Mouse (Mus musculus): ENCODE results near the gene Cacna1g. TPM values are rescaled to one million over a fixed set of nuclear protein-coding genes. Genes with fewer than 3 reads are reported as not detected.

The Cacna1g gene
- 6.2 TPM for polyA plus RNA-seq (2015; fragmentation: Illumina TruSeq; extraction: RNeasy Lipid Tissue Mini Kit (QIAGEN cat#74804); ENCODE audit: insufficient read depth, low read depth, low replicate concordance)

GRCm38 (mm10) chr11:94473707-94474543 lies at the start of gene Cacna1g:
Gene Cacna1g, minus strand, starts transcription at chr11:94474198.

DNA sequence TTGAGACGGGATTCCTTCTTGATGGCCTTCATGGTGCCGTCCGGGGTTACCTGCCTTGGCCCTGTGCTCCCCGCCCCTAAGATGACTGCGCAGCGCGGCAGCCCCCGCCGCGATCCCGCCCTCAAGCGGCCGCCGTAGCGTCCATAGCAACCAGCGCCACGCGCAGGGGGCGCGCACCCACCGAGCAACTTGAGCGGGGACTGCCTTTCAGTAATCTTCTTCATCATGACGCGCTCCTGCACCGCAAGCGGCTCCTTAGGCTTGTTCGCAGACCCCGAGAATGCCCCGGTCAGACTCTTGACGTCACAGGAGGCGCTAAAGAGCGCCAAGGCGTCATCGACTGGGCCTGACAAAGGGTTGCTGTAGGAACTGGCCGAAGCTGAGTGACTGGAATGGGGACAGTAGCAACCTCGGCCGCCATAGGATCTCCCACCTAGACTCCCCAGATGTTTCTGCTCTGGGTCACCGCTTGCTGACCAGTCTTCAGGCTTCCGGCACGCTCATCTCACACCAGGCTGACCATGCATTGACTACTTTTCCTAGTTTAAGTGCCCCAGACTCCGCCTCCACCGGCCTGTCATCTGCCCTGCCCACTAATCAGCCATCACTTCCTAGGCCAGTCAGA lies 47.3 kb upstream of the Cacna1g start, which contains the start of gene Mycbpap:
Gene Mycbpap, minus strand, starts transcription at position 524 of the 625 bp plus-strand sequence.

DNA sequence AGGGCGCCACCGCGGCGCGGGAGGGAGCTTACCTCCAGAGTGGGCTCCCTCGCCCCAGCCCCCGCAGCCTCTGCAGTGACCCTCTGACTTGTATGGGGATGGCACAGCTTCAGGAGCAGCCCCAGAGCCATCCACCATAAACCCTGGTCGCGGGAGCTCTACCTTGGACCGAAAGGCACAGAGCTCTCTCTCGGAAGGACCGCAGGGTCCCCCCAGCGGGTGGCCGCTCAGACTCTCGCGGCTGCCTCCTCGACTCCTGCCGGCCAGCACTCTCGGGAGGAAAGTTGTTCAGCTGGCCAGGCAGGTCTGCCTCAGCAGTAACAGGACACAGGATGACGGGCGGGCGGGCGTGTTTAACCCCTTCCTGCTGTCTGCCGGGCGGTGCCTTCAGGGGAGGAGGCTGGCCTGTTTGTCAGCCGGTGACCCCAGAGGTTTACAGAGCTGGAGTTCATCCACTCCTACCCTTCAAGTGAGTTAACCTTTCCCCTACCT lies 25.7 kb upstream of the Cacna1g start, which contains the start of gene Epn3:
Gene Epn3, minus strand, starts transcription at position 314 of the 492 bp plus-strand sequence.

DNA sequence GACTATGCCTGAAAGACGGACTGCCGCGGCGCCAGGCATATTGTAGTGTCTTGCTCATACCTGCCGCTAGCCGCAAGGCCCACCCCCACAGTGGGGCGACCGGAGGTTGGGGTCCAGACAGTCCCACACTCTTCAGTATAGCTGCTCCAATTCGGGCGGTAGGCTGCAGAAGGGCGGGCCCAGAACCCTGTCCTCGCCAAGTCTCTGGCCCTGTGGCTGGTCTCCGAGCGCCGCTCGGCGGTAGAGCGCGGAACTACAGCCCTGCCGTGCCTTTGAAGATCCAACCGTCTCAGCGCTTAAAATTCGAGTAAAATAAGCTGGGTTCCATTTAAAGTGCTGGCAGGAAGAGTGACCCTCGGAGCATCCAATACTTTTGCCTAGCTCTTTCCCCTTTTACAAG lies 12.0 kb upstream of the Cacna1g start, which contains the start of gene Spata20:
Gene Spata20, minus strand, starts transcription at position 179 of the 400 bp plus-strand sequence.

GRCm38 (mm10) chr11:94392672-94393109 lies 81.3 kb downstream of the Cacna1g start, which contains the start of gene Abcc3:
Gene Abcc3, minus strand, starts transcription at chr11:94392997.

Other genes with a start within 250 kb of the Cacna1g start
- gene Wfikkn2, start 228.2 kb downstream of the Cacna1g start, polyA plus RNA-seq (2015; fragmentation: Illumina TruSeq; extraction: RNeasy Lipid Tissue Mini Kit (QIAGEN cat#74804); ENCODE audit: insufficient read depth, low read depth, low replicate concordance), result 0.52 TPM
- not detected for gene Gm21885, start 192.3 kb downstream of the Cacna1g start, polyA plus RNA-seq (2015; fragmentation: Illumina TruSeq; extraction: RNeasy Lipid Tissue Mini Kit (QIAGEN cat#74804); ENCODE audit: insufficient read depth, low read depth, low replicate concordance)
- 30.5 TPM for gene Luc7l3, start 152.2 kb downstream of the Cacna1g start, polyA plus RNA-seq (2015; fragmentation: Illumina TruSeq; extraction: RNeasy Lipid Tissue Mini Kit (QIAGEN cat#74804); ENCODE audit: insufficient read depth, low read depth, low replicate concordance)
- 15.8 TPM for gene Ankrd40, start 146.2 kb downstream of the Cacna1g start, polyA plus RNA-seq (2015; fragmentation: Illumina TruSeq; extraction: RNeasy Lipid Tissue Mini Kit (QIAGEN cat#74804); ENCODE audit: insufficient read depth, low read depth, low replicate concordance)
- gene Abcc3, start 81.2 kb downstream of the Cacna1g start, polyA plus RNA-seq (2015; fragmentation: Illumina TruSeq; extraction: RNeasy Lipid Tissue Mini Kit (QIAGEN cat#74804); ENCODE audit: insufficient read depth, low read depth, low replicate concordance), result 1.4 TPM
- gene Spata20, start 12.0 kb upstream of the Cacna1g start, polyA plus RNA-seq (2015; fragmentation: Illumina TruSeq; extraction: RNeasy Lipid Tissue Mini Kit (QIAGEN cat#74804); ENCODE audit: insufficient read depth, low read depth, low replicate concordance), result not detected
- 3.0 TPM for gene Epn3, start 25.8 kb upstream of the Cacna1g start, polyA plus RNA-seq (2015; fragmentation: Illumina TruSeq; extraction: RNeasy Lipid Tissue Mini Kit (QIAGEN cat#74804); ENCODE audit: insufficient read depth, low read depth, low replicate concordance)
- 2.4 TPM for gene Mycbpap, start 47.5 kb upstream of the Cacna1g start, polyA plus RNA-seq (2015; fragmentation: Illumina TruSeq; extraction: RNeasy Lipid Tissue Mini Kit (QIAGEN cat#74804); ENCODE audit: insufficient read depth, low read depth, low replicate concordance)
- 1.8 TPM for gene Rsad1, start 75.1 kb upstream of the Cacna1g start, polyA plus RNA-seq (2015; fragmentation: Illumina TruSeq; extraction: RNeasy Lipid Tissue Mini Kit (QIAGEN cat#74804); ENCODE audit: insufficient read depth, low read depth, low replicate concordance)
- gene Chad, start 90.8 kb upstream of the Cacna1g start, polyA plus RNA-seq (2015; fragmentation: Illumina TruSeq; extraction: RNeasy Lipid Tissue Mini Kit (QIAGEN cat#74804); ENCODE audit: insufficient read depth, low read depth, low replicate concordance), result not detected
- 6.7 TPM for gene Acsf2, start 127.7 kb upstream of the Cacna1g start, polyA plus RNA-seq (2015; fragmentation: Illumina TruSeq; extraction: RNeasy Lipid Tissue Mini Kit (QIAGEN cat#74804); ENCODE audit: insufficient read depth, low read depth, low replicate concordance)
- 25.5 TPM for gene Lrrc59, start 155.6 kb upstream of the Cacna1g start, polyA plus RNA-seq (2015; fragmentation: Illumina TruSeq; extraction: RNeasy Lipid Tissue Mini Kit (QIAGEN cat#74804); ENCODE audit: insufficient read depth, low read depth, low replicate concordance)
- 13.3 TPM for gene Mrpl27, start 179.6 kb upstream of the Cacna1g start, polyA plus RNA-seq (2015; fragmentation: Illumina TruSeq; extraction: RNeasy Lipid Tissue Mini Kit (QIAGEN cat#74804); ENCODE audit: insufficient read depth, low read depth, low replicate concordance)
- not detected for gene Eme1, start 179.8 kb upstream of the Cacna1g start, polyA plus RNA-seq (2015; fragmentation: Illumina TruSeq; extraction: RNeasy Lipid Tissue Mini Kit (QIAGEN cat#74804); ENCODE audit: insufficient read depth, low read depth, low replicate concordance)
- gene Xylt2, start 203.3 kb upstream of the Cacna1g start, polyA plus RNA-seq (2015; fragmentation: Illumina TruSeq; extraction: RNeasy Lipid Tissue Mini Kit (QIAGEN cat#74804); ENCODE audit: insufficient read depth, low read depth, low replicate concordance), result 5.4 TPM
- gene Gm11541, start 230.3 kb upstream of the Cacna1g start, polyA plus RNA-seq (2015; fragmentation: Illumina TruSeq; extraction: RNeasy Lipid Tissue Mini Kit (QIAGEN cat#74804); ENCODE audit: insufficient read depth, low read depth, low replicate concordance), result not detected